Mouse (Mus musculus): Measurements from ENCODE around the gene Gprc5c.

The Gprc5c gene

DNA sequence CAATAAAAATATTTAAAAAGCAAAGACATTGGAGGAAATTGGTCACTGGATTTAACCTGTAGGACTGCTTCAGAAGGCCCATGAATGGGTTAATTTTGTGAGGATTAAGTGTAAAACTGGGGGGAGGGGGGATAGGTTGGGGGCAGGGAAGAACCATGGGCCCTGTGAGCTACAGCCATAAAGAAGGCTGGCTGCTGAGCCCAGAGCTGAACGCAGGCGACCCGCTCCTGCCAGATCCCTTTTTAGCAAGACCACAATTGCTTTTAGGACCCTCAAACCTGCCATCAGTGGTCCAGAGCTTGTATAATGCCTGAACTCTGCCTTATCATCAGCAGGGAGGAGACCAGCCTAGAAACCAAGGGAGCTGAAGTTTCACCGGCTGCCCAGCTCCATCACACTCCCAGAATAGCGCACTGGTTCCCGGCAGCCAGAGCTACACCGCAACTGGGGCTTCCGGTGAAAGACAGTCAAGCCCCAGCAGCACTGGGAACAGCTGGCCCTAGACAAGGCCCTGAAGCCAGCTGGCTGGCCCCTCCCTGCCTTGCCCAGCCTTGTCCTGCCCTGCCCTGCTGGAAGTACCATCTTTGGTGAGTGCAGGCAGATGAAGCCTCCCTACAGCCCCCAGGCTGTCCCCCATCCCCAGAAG lies 7.0 kb upstream of the Gprc5c start:
- no peak for DNase-seq

GRCm38 (mm10) chr11:114844464-114845220 lies 6.3 kb upstream of the Gprc5c start:
- DNase-seq, result no peak

- DNase-seq, result no peak
These were observed 4.6 kb upstream of the Gprc5c start for GRCm38 (mm10) chr11:114846336-114846735.

DNA sequence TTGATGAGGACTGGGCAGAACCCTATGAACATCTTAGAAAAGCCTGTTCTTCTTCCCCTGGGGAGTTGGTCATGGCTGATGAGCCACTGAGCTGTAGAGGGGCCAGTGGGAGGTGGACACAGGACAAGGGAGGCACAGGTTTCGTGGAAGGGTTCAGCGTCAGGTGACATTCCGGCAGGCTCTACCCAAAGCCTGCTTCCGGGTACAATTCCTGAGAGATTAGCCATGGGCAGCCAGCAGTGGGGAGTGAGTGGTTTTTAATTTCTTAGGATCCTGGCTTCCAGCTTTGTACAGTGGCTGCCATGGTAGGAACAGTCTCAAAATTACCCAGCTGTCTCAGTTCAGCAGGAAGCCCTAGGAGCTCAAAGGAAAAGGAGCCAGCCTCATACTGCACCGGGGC lies 3.9 kb upstream of the Gprc5c start:
- DNase-seq, result no peak

DNA sequence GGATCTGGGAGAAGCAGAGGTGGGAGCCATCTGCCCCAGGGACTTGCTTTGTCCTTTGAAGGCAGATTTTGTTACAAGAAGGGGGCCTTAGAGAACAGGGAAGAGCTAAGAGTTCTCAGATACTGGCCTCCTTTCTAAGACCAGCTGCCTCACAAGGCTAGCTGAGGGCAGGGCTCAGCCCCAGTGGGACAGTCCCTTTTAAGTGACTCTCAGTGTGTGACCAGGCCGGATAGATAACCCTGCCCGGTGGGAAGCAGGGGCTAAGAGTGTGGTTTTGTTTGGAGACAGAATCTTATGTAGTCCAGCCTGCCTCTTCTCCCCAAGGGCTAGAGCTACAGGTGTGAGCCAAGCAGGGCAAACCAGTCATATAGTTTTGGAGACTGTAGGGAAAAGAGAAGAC lies 1.4 kb upstream of the Gprc5c start:
- DNase-seq, result no peak

DNA sequence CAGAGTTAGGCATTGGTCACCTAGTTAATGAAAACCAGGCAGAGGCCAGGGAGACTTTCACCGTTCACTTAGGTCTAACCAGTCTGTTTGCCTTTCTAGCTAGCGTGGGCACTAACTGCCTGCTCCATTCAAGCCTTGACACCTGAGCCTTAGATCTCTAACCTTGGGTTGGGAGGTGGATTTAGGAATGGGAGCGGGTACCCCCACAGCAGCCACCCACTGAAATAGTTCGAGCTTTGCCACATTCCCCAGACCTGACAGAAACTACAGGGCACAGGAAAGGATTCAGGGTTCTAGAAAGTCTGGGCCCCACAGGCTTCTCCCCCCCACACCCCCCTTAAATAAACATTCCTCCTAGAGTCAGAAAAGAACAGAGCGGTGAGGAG lies 893 bp upstream of the Gprc5c start:
- no peak for DNase-seq

- no peak for DNase-seq
These were observed 286 bp downstream of the Gprc5c start for GRCm38 (mm10) chr11:114851269-114851607.

DNA sequence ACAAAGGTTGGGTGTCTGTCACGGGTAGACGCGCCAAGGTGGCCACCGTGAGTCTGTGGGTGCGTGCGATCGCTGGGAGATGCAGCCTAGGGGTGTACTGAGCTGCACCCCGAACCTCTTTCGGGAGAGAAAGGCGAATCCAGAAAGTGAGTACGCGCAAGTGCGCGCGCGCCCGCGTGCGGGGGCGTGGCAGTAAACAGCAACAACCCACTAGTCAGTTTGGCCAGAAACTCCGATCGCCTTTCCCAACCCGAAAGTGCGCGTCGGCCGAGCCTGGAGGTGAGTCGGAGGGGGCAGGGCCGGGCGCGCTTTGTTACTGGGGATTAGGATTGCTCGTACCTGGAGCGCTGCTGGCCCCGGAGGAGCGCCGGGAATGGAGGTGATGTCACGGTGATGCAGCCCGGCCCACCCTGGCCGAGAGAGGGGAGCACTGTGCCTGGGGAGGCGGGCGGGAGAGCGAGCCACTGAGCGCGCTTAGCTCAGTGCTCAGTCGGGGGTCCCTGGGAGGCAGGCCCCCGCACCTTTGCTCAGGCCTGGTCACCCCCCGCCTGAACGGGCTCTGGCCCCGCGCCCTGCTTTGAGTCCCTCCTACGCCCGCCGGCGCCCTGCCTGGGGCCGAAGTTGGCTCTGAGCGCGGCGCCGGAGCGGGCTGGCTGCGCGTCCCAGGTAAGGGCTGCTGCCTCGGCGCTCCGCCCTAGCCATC lies 807 bp downstream of the Gprc5c start:
- DNase-seq, result no peak

DNA sequence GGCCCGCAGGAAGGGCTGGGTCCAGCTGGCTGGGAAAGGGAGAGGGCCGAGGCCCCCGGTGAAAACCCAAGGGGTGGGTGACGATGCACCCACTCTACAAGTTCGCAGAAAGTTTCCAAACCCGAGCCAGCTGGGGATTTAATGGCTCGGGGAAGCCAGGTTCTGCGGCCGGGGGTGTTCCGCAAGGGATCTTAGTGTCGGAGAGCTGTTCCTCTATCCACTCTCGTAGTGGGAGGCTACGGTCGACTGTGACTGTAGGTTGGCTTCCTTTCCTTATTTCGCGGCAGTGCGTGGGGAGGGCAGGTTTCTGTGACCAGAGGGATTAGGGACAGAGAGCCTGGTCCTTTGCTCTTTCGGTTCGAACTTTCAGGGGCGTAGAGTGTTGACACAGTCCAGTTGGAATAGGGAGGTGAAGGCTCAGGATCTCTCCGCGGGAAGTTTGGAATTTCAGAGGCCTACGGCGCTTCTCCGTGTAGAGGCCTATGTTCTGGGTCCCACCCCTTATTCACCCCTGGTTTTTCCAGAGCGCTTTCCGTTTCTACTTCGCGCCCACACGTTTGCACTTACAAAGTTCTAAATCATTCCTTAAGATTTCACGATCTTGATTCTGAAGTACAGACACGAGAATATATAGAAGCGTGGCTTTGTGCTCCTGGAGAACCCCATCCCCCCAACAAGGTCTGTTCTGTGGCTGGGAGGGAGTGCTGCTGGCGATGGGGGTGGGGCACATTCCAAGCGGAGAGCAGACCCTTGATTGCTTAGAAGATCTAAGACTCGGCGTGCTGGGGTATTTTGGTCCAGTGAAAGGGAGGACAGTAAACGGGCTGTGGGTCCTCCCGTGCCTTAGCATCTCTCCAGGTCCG lies 1.6 kb downstream of the Gprc5c start:
- DNase-seq, result no peak

DNA sequence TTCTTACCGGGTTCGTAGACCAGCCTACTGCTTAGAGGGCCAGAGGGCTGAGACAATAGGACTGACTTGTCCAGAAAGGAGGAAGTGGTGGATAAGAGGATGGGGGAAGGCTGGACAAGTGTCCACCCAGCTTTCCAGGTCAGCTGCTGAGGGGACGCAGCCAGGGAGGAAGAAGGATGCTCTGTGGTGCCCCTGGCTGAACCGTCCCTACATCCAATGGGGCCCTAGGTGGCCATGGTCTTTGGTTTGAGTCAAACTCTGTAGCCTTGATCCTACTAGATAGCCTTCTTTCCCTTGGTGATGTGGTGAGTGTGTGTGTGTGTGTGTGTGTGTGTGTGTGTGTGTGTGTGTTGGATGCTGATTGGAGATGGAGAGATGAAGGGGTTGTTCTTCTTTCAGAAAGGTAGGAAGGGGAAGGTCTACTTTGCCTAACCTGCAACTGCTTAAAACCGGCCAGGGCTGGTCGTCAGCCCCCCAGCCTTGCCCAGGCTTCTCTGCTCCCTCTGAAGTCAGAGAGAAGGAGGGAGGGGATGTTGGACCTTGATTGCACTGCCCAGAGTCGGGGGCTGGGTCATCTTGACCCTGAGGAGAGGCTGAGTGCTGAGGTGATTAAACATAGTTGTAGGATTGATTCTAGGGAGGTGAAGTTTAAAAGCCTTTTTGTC lies 2.4 kb downstream of the Gprc5c start:
- no peak for DNase-seq

- DNase-seq, result no peak
These were observed 3.6 kb downstream of the Gprc5c start for GRCm38 (mm10) chr11:114854581-114854980.

DNA sequence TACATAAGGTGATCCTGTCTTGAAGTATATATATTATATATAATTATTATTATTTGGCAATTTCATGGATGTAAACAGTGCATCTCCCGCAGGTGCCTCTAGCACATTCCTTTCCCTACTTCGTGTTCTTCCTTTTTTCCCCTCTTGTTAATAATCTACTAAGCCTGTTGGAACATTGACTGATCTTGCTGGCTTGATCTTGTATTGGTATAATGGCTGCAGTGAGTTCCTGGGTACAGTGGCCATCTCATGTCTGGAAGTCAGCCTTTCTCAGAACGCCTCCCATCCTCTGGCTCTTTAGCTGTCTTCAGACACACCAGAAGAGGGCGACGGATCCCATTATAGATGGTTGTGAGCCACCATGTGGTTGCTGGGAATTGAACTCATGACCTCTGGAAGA lies 5.2 kb downstream of the Gprc5c start:
- no peak for DNase-seq

GRCm38 (mm10) chr11:114858641-114859040 lies 7.7 kb downstream of the Gprc5c start:
- DNase-seq, result no peak

GRCm38 (mm10) chr11:114861057-114861456 lies 10.1 kb downstream of the Gprc5c start:
- DNase-seq, result no peak

DNA sequence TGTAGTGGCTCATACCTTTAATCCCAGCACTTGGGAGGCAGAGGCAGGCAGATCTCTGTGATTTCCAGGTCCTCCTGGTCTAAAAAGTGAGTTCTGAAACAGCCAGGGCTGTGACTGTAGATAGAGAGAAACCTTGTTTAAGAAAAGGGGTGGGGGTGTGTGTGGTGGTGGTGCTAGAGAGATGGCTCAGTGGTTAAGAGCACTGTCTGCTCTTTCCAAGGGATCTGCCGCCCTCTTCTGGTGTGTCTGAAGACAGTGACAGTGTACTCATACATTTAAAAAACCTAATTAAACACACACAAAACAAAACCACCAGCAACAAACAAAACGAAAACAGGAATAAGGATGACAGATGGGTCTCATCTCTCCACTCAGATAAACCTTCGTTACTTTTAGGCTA lies 11.7 kb downstream of the Gprc5c start:
- DNase-seq, result no peak

DNA sequence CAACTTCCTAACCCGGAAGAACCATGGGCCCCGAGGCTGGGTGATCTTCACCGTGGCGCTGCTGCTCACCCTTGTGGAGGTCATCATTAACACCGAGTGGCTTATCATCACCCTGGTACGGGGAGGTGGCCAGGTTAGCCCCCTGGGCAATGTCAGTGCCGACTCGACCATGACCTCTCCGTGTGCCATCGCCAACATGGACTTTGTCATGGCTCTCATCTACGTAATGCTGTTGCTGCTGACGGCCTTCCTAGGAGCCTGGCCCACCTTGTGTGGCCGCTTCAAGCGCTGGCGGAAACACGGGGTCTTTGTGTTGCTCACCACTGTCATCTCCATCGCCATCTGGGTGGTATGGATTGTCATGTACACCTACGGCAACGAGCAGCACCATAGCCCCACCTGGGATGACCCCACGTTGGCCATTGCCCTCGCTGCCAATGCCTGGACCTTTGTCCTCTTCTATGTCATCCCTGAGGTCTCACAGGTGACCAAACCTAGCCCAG lies 13.0 kb downstream of the Gprc5c start:
- DNase-seq, result no peak

- no peak for DNase-seq
These were observed 15.0 kb downstream of the Gprc5c start for GRCm38 (mm10) chr11:114865999-114866398.

GRCm38 (mm10) chr11:114866486-114867360 lies 15.8 kb downstream of the Gprc5c start:
- DNase-seq, result no peak

DNA sequence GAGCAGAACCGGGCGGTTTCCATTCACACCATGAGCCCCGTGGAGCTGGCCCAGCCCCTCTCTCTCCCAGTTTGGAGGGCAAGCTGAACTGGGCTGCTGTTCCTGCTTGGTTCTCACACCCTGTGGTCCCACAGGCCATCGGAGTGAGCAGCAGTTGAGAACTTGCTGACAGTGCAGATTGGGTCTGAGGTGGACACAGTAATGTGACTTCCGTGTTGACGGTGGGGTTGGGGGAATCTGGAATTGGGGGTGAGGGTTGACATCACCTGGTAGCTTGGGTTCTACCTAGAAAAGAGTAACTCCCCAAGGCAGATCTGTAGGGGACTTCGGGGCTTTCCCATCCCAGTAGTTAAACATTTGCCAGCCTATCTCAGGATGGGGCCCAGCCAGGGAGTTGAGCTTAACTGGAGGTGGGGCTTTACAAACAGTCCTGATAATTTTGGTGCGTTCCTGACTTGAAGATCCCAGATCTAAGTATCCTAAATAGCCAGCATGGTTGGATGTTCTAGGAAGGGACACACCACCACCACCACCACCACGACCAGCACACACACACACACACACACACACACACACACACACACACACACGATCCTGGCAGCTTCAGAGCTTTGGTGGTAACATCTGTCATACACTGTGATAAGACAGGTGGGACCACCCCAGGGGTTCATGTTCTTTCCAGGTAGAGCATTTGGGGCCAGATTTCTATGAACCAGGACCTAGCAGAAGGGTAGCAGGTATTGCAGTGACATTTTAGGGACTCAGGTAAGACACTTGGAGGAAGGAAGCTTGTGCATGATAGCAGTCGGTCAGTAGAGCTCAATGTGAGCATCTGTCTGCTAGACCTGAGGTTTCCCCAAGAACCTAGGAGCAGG lies 16.6 kb downstream of the Gprc5c start:
- no peak for DNase-seq

GRCm38 (mm10) chr11:114868280-114868679 lies 17.3 kb downstream of the Gprc5c start:
- no peak for DNase-seq

Data from thymus, adult 18-20 months (tissue).